Mouse (Mus musculus) kidney, postnatal 4 days (tissue): ENCODE measurements around the gene Actl6b.

Experiments
- DNase-seq, 2 experiments: peaks; one replicate each; pipeline ENCODE4 v3.0.0; 2021; ENCODE audit warnings: mixed read lengths in 2 of 2

Gene Actl6b

DNA sequence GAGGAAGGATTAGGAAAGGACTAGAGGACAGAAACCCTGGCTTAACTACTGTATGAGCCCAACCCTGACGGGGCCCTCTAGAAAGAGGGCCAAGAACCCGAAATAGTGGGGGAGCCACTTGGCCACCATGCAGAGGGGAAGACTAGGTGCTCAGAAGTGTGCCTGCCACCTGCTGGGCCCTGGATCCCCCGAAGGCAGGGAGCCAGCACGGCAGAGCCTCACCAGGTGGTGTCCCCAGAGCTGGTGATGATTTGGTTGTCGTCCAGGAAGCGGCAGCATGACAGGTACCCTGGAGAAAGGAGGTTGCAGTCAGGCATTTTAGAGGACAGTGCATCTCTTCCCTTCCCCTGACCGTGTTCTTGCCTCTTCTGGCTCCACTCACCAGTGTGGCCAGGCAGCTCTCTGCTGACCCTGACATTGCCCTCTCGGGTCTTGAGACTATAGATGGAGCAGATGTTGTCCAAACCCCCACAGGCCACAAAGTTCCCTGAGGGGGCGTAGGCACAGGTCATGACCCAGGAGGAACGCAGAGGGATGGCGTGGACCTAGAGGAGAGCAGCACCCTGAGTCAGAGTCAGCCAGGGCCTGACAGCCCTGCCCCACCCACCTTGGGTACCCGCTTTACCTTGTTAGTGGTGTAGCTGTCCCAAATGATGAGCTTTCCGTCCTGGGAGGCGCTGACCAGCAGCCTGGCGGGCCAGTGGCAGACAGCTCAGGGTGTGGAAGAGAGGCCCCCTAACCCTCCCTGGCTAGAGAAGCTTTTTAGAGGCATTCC lies 23.9 kb upstream of the Actl6b start:
- DNase-seq, result no peak

- no peak for DNase-seq
Measured at GRCm38 (mm10) chr5:137530075-137530474, 23.2 kb upstream of the Actl6b start.

GRCm38 (mm10) chr5:137530588-137531413 lies 22.5 kb upstream of the Actl6b start:
- peak; percentile 84 to 87 for DNase-seq

DNA sequence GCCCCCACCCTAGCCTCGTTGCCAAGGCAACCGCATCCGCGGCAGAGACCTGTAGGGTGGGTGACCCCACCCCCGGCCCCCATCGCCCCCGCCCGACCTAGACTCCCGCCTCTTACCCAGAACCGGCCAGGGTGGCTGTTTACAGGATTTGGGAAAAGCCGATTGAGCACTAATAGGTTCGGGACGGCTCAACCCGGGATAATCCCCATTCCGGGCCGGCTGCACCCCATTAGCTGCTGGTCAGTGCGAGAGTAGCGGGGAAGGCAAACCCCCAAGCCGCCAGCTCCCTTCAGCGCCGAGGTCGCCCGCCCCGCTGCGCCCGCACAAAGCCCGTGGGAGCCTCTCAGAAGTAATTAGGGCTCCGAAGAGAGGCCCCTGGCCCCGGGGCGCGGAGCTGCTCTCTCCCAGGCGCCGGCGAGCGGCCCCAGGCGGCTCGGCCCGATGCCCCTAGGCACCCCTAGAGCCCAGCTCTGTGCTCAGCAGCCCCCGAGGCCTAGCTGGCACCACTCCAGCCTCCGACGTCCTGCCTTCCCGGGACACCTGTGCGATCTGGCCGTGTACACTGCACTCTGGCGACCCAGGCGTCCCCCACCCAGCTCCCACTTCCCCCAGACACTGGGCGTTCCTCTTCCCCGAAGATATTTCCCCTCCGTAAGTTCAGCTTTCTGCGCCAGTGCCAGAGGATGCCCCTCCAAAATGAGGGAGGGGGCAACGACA lies 21.7 kb upstream of the Actl6b start:
- peak; percentile 72 to 79 for DNase-seq

GRCm38 (mm10) chr5:137532131-137532807 lies 21.0 kb upstream of the Actl6b start:
- DNase-seq, result peak; percentile 50 to 66

- DNase-seq, result no peak
Measured at GRCm38 (mm10) chr5:137532808-137533116, 20.6 kb upstream of the Actl6b start.

DNA sequence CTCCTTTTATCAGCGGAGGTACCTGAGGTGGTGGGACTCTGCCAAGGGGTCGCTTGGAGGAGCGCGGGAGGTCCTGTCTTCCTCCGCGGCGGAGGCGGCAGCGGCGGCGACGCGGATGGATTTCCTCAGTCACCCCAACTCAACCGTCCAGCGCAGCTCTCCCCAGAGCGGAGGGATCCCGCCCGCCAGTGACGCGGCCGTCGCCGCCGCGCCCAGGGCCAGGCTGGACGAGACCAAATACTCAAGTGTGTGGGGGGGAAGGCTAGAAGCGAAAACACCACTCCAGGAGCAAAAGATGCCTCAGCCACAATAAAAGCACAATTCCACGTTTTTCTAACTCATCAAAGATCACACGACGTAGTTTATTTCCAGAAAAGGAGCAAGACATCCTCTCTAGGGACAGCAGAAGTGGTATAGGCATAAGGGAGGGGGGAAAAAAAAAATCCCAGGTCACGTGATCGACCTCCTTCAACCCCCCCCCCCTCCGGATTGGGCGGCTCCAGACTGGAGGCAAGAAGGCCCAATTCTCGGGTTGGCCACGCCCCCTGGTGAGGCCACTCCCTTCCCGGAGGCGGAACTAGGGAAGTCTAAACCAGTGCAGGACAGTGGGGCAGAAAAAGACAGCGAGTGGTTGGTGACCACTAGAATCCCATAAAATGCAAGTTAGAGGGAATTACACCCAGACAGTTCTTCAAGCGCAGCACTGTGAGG lies 20.0 kb upstream of the Actl6b start, which contains the start of the genes Epo and Gnb2:
Epo (minus strand) TSS at position 126 of the 711 bp plus-strand sequence.
Gnb2 (minus strand) TSS at position 394 of the 711 bp plus-strand sequence.
- DNase-seq, result peak; percentile 100

DNA sequence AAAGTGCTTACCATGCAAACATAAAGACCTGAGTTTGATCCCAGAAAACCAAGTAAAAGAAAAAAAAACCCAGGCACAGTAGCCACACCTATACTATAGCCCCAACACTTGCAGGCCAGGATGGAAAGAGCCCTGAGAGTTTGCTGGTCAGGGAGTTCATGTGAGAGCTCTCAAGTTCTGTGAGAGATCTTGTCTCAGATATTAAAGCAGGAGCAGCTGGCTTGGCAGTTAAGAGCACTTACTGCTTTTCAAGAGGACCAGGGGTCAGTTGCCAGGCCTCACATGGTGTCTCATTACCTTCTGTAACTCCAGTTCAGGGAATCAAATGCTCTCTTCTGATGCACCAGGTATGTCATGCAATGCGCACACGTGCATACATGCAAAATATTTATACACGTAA lies 18.6 kb upstream of the Actl6b start:
- DNase-seq, result no peak

DNA sequence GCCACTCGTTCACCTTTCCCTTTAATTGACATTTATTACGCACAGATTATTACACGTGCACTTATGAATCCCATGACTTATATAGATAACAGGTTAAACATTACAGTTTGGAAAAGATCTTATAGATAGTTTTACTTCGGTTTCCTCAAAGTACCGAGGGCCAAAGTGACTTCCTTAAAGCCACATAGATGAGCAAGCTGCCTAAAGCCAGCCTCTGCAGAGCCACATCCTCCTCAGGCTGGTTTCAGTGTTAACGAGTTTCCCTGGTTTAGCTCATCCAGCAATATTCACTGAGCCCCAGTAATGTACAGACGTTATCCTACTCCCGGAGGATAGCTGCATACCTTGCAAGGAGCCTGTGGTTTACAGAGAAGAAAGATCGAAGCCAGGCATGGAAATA lies 18.0 kb upstream of the Actl6b start:
- no peak for DNase-seq

GRCm38 (mm10) chr5:137537461-137537860 lies 15.9 kb upstream of the Actl6b start:
- no peak for DNase-seq

DNA sequence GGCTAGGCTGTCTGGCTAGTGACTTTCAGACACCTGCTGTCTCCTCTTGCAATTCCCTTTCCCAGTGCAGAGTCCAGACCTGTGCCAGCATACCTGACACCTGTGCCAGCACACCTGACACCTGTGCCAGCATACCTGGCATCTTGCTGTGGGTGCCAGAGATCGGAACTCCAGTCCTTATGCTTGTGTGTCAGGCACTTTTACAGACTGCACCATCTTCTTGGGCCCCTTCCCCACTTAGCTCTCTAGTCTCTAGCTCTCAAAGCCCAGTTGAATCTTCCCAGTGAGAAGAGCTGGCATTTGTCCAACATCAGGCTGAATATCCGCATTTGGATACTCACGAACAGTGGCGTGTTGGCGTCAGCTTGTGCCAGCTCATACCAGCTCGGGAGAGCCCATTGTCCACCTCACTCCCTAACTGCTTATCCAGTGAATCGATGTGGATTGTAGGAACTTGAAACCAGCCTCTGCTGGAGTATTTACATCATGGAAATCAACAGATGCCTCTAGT lies 14.0 kb upstream of the Actl6b start:
- DNase-seq, result no peak

GRCm38 (mm10) chr5:137540991-137541390 lies 12.3 kb upstream of the Actl6b start:
- DNase-seq, result no peak

GRCm38 (mm10) chr5:137541768-137542540 lies 11.4 kb upstream of the Actl6b start:
- no peak for DNase-seq

GRCm38 (mm10) chr5:137544926-137545325 lies 8.4 kb upstream of the Actl6b start:
- DNase-seq, result no peak

- DNase-seq, result no peak
Measured at GRCm38 (mm10) chr5:137545596-137545995, 7.7 kb upstream of the Actl6b start.

DNA sequence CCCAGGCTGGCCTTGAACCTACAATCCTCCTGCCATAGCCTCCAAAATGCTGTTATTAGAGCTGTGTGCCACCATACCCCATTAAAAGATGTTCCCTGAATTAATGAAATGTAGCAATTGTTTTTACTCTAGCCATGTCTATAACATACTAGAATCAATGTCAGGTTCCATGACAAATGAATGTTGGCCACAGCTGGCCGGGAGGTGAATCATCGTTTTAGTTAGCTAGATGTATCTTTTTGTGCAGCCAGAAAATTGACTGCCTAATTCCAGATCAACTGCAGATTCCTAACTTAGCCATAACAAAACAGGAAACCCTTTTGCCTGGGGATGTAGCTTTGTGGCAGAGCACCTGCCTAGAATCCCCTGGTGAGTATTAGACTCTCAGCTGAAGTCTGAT lies 3.5 kb upstream of the Actl6b start:
- no peak for DNase-seq

DNA sequence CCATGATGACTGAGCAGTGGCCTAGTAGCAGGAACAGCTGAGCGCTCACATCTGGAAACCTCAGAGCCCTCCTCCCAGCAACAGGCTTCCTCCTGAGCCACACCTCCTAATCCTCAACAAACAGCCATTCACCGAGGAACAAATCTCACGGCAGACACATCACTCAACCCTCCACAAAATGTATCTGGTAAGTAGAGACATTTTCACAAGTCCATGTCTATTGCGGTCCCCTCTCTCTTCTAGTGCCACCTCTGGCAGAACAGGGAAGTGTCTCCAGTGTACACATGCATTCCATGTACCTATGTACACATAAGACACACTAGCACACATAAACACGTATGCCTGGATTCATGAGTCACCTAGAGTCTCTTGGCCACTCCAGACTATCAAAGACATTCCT lies 2.2 kb upstream of the Actl6b start:
- DNase-seq, result peak in 1 of 2 experiments; percentile 27

- no peak for DNase-seq
Measured at GRCm38 (mm10) chr5:137553000-137553399, 317 bp upstream of the Actl6b start.

GRCm38 (mm10) chr5:137553898-137554297 lies 581 bp downstream of the Actl6b start:
- no peak for DNase-seq

DNA sequence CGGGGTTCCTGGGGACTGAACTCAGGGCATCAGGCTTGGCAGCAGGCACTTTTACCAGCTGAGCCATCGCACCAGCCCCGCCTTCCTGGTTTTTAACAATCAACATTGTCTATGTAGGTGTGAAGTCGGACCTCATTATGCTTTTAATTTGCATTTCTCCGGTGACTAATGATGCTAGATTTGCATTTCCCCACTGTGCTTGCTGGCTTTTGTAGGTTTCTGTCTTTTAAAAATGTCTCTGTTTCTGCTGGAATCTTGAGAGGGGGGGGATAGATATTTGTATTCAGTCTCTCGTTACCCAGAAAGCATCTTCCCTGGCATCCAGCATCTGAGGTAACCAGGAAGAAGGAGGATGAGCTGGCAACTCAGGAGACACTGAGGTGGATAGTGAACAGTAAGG lies 8.2 kb downstream of the Actl6b start:
- no peak for DNase-seq

DNA sequence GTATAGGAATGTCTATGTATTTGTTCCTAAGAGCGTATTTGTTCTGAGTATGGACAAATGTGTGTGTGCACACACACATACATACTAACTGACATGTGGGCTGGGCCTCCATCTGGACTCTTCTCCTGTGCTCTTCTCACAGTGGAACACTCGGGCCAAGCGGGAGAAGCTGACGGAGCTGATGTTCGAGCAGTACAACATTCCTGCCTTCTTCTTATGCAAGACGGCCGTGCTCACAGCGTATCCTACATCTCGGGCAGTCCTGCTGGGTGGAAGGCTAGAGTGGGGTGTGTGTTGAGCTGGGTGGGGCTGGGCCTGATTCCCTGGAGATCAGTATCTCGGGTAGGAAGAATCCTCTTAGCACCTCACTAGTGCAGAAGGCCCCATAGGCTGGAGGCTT lies 9.6 kb downstream of the Actl6b start:
- DNase-seq, result no peak
